Mouse (Mus musculus) megakaryocyte, embryonic 14.5 days (primary cell): Measurements from ENCODE around the gene Tmem121b.

Source experiments
- FLI1 ChIP-seq: IDR thresholded peaks from 2 replicates; pipeline ENCODE4 v1.6.1; 2012; ENCODE audit warnings: low read length, inconsistent platforms, mixed read lengths
- GATA1 ChIP-seq: IDR thresholded peaks from 3 replicates; pipeline ENCODE4 v1.6.1; 2012; ENCODE audit warnings: mixed read lengths, low read length, inconsistent platforms, borderline replicate concordance

GRCm38 (mm10) chr6:120453103-120453445, 40.5 kb downstream of the Tmem121b start:
- TF ChIP-seq GATA1 = no peak
- no peak for TF ChIP-seq FLI1
